Mouse (Mus musculus) ovary, adult 18-20 months (tissue): ENCODE data around the gene Brix1.
"Not testable (repeated sequence)": the region's sequence is repeated elsewhere in the genome, so short reads cannot be mapped to it uniquely, and the experiment has no call there.

ENCODE experiments used
- DNase-seq: peaks from one replicate; pipeline ENCODE4 v3.0.0; 2022; ENCODE audit warnings: low spot score, mixed read lengths

Gene Brix1

GRCm38 (mm10) chr15:10485484-10486364 is at the start of gene Brix1, which contains the start of gene Rad1:
Brix1 (minus strand) TSS chr15:10485947.
Rad1 (plus strand) TSS chr15:10486018.
- peak; percentile 87 for DNase-seq

GRCm38 (mm10) chr15:10534591-10534990 is 48.8 kb upstream of the Brix1 start:
- no peak for DNase-seq

DNA sequence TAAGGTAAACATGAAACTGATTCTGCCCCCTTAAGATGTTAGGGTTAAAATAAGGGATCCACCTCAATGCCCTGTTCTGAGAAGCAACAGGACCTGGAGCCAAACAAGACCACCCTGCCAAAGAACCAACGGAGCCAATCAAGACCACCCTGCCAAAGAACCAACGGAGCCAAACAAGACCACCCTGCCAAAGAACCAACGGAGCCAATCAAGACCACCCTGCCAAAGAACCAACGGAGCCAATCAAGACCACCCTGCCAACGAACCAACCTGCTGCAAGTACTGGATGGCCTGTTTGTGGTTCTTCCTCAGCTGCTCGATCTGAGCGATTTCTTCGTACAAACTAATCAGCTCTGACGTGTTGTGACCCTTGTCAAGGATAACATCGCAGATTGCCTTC is 47.6 kb upstream of the Brix1 start:
- not testable (repeated sequence) for DNase-seq

GRCm38 (mm10) chr15:10531352-10531751 is 45.6 kb upstream of the Brix1 start:
- DNase-seq = no peak

DNA sequence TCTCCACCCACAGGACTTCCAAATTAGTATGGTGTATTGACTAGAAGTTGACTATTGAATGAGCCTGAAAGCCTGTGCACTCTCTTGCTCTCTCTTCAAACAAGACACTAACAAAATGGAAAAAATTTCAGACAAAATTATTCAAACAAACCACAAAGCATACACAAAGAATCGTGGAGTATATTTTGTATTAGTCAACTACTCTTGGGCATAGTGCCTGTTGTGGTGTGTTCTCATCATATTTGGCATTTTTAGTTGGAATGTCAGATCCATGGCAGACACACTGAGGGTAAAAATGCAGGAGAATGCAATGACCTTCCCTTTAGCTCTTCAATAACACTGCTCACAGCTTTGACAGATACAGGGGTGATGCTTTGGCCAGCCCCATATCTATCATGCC is 40.1 kb upstream of the Brix1 start:
- DNase-seq = no peak

- DNase-seq = no peak
These were observed 29.4 kb upstream of the Brix1 start for GRCm38 (mm10) chr15:10515166-10515565.

GRCm38 (mm10) chr15:10506099-10506498 is 20.4 kb upstream of the Brix1 start:
- DNase-seq = peak; percentile 21

GRCm38 (mm10) chr15:10500838-10501719 is 15.3 kb upstream of the Brix1 start:
- DNase-seq = no peak

- no peak for DNase-seq
These were observed 14.3 kb upstream of the Brix1 start for GRCm38 (mm10) chr15:10500035-10500434.

- no peak for DNase-seq
These were observed 13.8 kb upstream of the Brix1 start for GRCm38 (mm10) chr15:10499593-10499992.

GRCm38 (mm10) chr15:10496696-10497095 is 10.9 kb upstream of the Brix1 start:
- not testable (repeated sequence) for DNase-seq

GRCm38 (mm10) chr15:10495944-10496343 is 10.2 kb upstream of the Brix1 start:
- no peak for DNase-seq

DNA sequence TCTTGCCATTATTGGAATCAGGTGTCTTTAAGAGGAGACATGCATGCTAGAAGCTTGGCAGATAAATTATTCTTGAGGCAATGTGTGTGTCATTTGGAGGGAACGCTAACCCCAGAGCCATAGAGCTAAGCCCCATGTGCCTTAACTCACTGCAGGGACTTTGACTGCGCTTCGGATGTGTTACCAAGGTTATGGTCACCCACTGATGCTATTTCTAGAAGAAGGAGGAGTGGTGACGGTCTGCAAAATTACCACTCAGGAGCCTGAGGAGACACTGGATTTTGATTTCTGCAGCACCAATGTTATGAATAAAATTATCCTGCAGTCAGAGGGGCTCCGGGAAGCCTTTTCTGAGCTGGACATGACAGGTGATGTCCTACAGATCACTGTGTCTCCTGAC is 4.4 kb upstream of the Brix1 start:
- no peak for DNase-seq

- DNase-seq = no peak
These were observed 1.5 kb upstream of the Brix1 start for GRCm38 (mm10) chr15:10487246-10487645.

DNA sequence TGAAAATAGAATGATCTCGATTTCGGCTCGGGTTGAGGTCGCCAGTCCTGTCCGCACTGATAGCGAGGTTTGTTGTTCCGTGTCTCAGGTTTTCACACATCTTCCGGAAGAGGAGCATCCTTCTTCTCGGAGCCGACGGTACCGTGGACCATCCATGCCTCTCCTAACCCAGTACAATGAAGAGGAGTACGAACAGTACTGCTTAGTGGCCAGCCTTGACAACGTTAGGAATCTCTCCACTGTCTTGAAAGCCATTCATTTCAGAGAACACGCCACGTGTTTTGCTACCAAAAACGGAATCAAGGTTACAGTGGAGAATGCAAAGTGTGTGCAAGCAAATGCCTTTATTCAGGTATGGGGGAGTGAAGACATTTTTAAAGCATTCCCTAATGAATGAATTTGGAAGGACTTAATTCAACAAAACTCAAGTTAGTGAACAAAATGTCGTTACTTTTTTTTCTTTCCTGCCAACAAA is 655 bp upstream of the Brix1 start:
- DNase-seq = no peak

DNA sequence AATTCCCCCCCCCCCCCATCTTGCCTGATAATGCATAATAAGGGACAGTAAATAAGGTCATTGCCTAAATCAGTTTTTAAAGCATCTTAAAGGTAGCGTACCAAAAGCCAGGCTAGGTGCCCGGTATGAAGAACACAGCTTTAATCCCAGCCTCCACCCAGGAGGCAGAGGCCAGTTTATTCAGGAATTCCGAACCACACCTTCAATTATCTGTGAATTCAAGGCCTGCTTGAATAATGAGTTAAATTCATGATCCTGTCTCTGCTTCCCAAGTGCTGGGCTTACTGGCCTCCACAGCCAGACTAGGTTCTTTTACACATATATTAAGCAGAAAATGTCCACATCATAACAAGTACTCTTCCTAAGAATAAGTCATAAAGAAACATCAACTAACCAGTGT is 14.8 kb downstream of the Brix1 start:
- no peak for DNase-seq

DNA sequence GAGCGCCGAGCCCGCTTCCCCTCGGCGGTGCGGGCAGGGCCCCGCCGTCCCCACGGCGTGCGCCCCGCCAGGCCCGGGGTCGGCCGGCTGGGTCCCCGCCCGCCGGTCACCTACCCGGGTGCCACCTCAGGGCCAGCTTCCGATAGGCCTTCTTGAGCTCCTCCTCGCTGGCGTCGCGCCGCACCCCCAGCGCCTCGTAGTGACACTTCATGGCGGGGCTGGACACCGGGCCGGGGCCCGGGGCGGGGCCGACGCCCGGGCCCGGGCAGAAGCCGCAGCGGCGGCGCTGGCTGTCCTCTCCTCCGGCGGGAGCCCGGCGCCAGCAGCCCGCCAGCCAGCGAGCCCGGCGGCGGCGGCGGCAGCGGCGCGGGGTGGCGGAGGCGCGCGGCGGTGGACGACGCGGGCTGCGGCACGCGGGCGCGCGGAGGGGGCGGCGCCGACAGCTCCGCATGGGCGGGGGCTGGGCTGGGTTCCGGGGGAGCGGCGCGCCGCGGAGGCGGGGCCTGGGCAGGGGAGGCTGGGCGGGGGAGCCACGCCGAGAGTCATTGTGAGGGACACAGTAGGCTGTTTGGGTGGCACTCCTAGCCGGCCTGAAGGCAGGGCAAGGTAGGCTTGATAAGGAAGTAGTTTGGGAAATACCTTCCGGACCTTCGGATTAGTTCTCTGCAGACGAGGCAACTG is 15.5 kb downstream of the Brix1 start, which contains the start of gene Dnajc21:
Dnajc21 (minus strand) TSS at position 366 of the 681 bp plus-strand sequence.
- peak; percentile 73 for DNase-seq

GRCm38 (mm10) chr15:10469641-10470150 is 16.1 kb downstream of the Brix1 start:
- no peak for DNase-seq

DNA sequence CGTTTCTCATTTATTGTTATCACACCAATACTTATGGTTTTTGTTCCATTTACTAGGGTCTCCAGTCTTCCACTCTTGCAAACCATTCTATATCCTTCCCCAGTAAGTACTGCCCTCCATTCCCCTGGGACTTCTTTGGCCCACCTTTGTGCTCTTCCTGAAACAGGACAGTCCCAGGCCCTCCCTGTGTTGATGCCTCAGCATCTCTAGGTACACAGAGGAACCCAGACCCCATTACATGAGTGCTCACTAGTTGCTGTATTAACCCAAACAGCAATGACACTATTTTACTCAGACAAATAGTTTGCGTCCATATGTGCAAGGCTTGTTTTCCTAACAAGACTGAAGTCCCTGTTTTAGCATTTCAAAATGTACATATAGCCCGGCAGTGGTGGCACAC is 17.0 kb downstream of the Brix1 start:
- no peak for DNase-seq

DNA sequence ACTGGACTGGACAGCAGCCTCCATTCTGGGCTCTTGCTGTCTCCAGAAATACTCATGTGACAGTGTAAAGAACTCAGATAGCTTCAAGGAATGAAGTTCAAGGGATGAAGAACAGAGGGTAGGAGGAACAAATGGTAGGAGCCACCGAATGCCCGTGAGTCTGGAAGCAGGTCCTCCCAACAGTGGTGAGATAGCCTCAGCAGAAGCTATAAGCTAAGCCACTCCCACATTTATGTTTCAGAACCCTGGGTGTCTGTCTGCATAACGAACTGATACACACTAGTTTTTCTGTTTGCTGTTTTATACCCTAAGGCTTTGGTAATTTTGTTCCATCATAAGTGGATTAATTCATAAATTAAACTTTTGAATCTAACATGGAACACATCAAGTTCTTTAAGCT is 21.1 kb downstream of the Brix1 start:
- no peak for DNase-seq

- no peak for DNase-seq
These were observed 22.2 kb downstream of the Brix1 start for GRCm38 (mm10) chr15:10463555-10463954.

DNA sequence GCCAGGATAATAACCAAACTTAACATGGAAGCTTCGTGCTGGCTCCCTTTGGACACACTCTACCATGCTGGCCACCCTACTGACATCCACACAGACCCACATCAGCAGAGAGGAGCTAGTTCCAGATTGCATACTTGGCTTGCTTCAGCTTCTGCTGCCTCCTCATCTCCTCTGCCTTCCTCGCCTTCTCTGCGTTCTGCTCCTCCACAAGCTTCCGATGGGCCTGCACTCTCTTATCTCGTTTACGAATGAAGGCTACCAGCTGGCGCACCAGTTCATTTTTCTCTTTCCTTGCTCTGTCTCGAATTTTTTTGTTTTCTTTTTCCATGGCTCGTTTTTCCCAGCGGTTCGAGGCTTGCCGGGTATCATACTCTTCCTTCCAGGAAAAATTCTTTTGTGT is 24.8 kb downstream of the Brix1 start:
- no peak for DNase-seq
